Mouse (Mus musculus): ENCODE measurements around the gene Rcbtb2.

Rcbtb2 gene

GRCm38 (mm10) chr14:73117411-73118392 is 5.1 kb upstream of the Rcbtb2 start:
- no peak for DNase-seq

GRCm38 (mm10) chr14:73118482-73119347 is 4.1 kb upstream of the Rcbtb2 start:
- DNase-seq: peak; percentile 19

GRCm38 (mm10) chr14:73119459-73119858 is 3.4 kb upstream of the Rcbtb2 start:
- DNase-seq: no peak

GRCm38 (mm10) chr14:73119966-73120365 is 2.9 kb upstream of the Rcbtb2 start:
- DNase-seq: no peak

- no peak for DNase-seq
Measured at GRCm38 (mm10) chr14:73122211-73122922, 470 bp upstream of the Rcbtb2 start.

GRCm38 (mm10) chr14:73123381-73123780 is 544 bp downstream of the Rcbtb2 start:
- DNase-seq: no peak

GRCm38 (mm10) chr14:73123786-73124185 is 949 bp downstream of the Rcbtb2 start:
- DNase-seq: peak; percentile 32

- DNase-seq: no peak
Measured at GRCm38 (mm10) chr14:73130519-73130918, 7.7 kb downstream of the Rcbtb2 start.

GRCm38 (mm10) chr14:73131856-73132410 is 9.1 kb downstream of the Rcbtb2 start:
- no peak for DNase-seq

GRCm38 (mm10) chr14:73132731-73133130 is 9.9 kb downstream of the Rcbtb2 start:
- DNase-seq: no peak

- no peak for DNase-seq
Measured at GRCm38 (mm10) chr14:73137234-73137633, 14.4 kb downstream of the Rcbtb2 start.

- no peak for DNase-seq
Measured at GRCm38 (mm10) chr14:73138483-73138882, 15.6 kb downstream of the Rcbtb2 start.

GRCm38 (mm10) chr14:73139866-73140265 is 17.0 kb downstream of the Rcbtb2 start:
- no peak for DNase-seq

- DNase-seq: no peak
Measured at GRCm38 (mm10) chr14:73141800-73142199, 19.0 kb downstream of the Rcbtb2 start.

- DNase-seq: no peak
Measured at GRCm38 (mm10) chr14:73142421-73142895, 19.6 kb downstream of the Rcbtb2 start.

GRCm38 (mm10) chr14:73142896-73143709 is 20.3 kb downstream of the Rcbtb2 start:
- DNase-seq: peak; percentile 93

GRCm38 (mm10) chr14:73143710-73144420 is 21.0 kb downstream of the Rcbtb2 start:
- no peak for DNase-seq

GRCm38 (mm10) chr14:73145531-73145930 is 22.7 kb downstream of the Rcbtb2 start:
- DNase-seq: no peak

- DNase-seq: no peak
Measured at GRCm38 (mm10) chr14:73146721-73147120, 23.9 kb downstream of the Rcbtb2 start.

GRCm38 (mm10) chr14:73148125-73148524 is 25.3 kb downstream of the Rcbtb2 start:
- DNase-seq: peak; percentile 38

GRCm38 (mm10) chr14:73161303-73161702 is 38.5 kb downstream of the Rcbtb2 start:
- DNase-seq: no peak
